In the genomic region with DNA sequence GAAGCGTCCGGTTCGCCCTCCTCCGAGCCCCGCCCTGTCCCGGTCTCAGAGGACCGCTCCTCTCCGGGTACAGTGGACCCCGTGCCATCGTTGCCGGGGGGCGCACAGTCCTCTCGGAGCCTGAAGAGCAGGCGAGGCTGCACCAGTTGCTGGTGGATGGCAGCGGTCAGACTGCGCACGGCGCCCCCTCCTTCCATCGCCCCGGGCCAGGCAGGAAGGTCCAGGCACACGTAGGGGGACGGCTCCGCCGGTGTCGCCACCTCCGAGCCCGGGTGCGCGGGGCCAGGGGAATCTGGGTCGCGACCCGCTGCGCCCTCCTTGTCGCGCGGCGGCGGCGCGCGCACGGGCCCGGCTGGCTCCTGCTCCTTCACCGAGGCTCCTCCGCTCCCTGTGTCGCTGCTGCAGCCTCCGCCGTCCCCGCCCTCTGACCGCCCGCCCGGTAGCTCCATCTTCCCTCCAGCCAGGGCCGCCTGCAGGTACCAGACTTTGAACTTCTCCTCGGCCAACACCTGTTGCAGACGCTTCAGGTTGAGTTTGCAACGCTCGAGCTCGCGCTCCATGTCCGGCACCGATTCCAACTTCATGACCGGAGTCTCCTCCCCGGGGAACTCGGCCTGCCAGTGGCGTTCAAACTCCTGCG, we compare ENCODE assay signal across 8 mouse cellular contexts. TPM values are rescaled to one million over a fixed set of nuclear protein-coding genes. Genes with fewer than 3 reads are reported as not detected.
DNase-seq lines count a peak whose midpoint lies in the region; ATAC-seq lines count a peak whose summit lies in the region.

No protein-coding gene starts in this region.

- H3K4me2 ChIP-seq in heart, embryonic 15.5 days: peak overlapping the region; percentile 100

- peak overlapping the region; percentile 67 for H3K4me3 ChIP-seq in brown adipose tissue, adult 24 weeks (ENCODE audit: insufficient read depth, low read depth, low read length)
- peak overlapping the region; percentile 75 for H3K4me3 ChIP-seq in heart, embryonic 15.5 days
- H3K4me3 ChIP-seq in megakaryocyte, embryonic 14.5 days (replicated peaks): peak overlapping the region; percentile 90

- DNase-seq in right cerebral cortex, postnatal 4 days: peak; percentile 24
- no peak for DNase-seq in right cerebral cortex, postnatal 36 days (ENCODE audit: low spot score in 2 of 2)
- DNase-seq in kidney, postnatal 10 days: peak; percentile 65
- peak; percentile 56 for DNase-seq in testis, postnatal 10 days (ENCODE audit: low spot score)

- no peak overlapping the region for H3K27ac ChIP-seq in brown adipose tissue, adult 24 weeks (replicated peaks; ENCODE audit: low read depth, low read length)
- H3K27ac ChIP-seq in heart, embryonic 15.5 days: no peak overlapping the region

- peak overlapping the region; percentile 64 for H3K9ac ChIP-seq in heart, embryonic 15.5 days

- H3K4me1 ChIP-seq in brown adipose tissue, adult 24 weeks (ENCODE audit: control insufficient read depth, insufficient read depth, insufficient read length, low read length): no peaks in the 10 kb centered on the region
- H3K4me1 ChIP-seq in heart, embryonic 15.5 days (replicated peaks): peaks cover 16% of the 10 kb centered on the region
- H3K4me1 ChIP-seq in megakaryocyte, embryonic 14.5 days: peaks cover 20% of the 10 kb centered on the region

- ATAC-seq in heart, embryonic 15.5 days (replicated peaks; ENCODE audit: insufficient number of reproducible peaks, insufficient read depth, low FRiP score, low read depth): 0 out of 2 replicates have a peak, but pooled peaks have one; percentile 24
- no peak for ATAC-seq in activated CD4-positive, CD25-positive, alpha-beta regulatory T cell, adult 4 months

- no peaks in the 10 kb centered on the region for H3K9me3 ChIP-seq in heart, embryonic 15.5 days (replicated peaks)
- peaks cover 10% of the 10 kb centered on the region for H3K9me3 ChIP-seq in megakaryocyte, embryonic 14.5 days

- H3K27me3 ChIP-seq in heart, embryonic 15.5 days: peaks cover 32% of the 10 kb centered on the region
- H3K27me3 ChIP-seq in megakaryocyte, embryonic 14.5 days (replicated peaks): peaks cover 95% of the 10 kb centered on the region

- no peaks in the 10 kb centered on the region for H3K36me3 ChIP-seq in heart, embryonic 15.5 days
- H3K36me3 ChIP-seq in megakaryocyte, embryonic 14.5 days (replicated peaks; ENCODE audit: low read length): no peaks in the 10 kb centered on the region

- under 1% methylated on average over 65 of the region's 66 CpGs for WGBS in heart, embryonic 15.5 days

RNA-seq across cellular contexts. Expression of a gene that starts 0.6 kb away (rescaled TPM):
- 2.4 and 3.6 TPM in 2 replicates for polyA plus RNA-seq in brown adipose tissue, adult 24 weeks (2012; ENCODE audit: insufficient read depth, insufficient read length, missing spikeins)
- 19.9 and 28.2 TPM in 2 replicates for polyA plus RNA-seq in heart, embryonic 15.5 days (2015; fragmentation: Nextera tagmentation; extraction: Ambion mirVana)
- polyA plus RNA-seq in megakaryocyte, embryonic 14.5 days (2012; ENCODE audit: insufficient read depth, low replicate concordance): 6.3 and 8.5 TPM in 2 replicates
- polyA plus RNA-seq in activated CD4-positive, CD25-positive, alpha-beta regulatory T cell, adult 4 months (2017; shearing (Covaris generic)): 10 to 100 TPM; 14.4 to 14.8 TPM

RNA-seq across cellular contexts. Expression of a gene that starts 49.6 kb away (rescaled TPM):
- polyA plus RNA-seq in brown adipose tissue, adult 24 weeks (2012; ENCODE audit: insufficient read depth, insufficient read length, missing spikeins): not detected in 2 replicates
- polyA plus RNA-seq in heart, embryonic 15.5 days (2015; fragmentation: Nextera tagmentation; extraction: Ambion mirVana): 0.10 and 0.34 TPM in 2 replicates
- polyA plus RNA-seq in megakaryocyte, embryonic 14.5 days (2012; ENCODE audit: insufficient read depth, low replicate concordance): not detected in 2 replicates
- polyA plus RNA-seq in activated CD4-positive, CD25-positive, alpha-beta regulatory T cell, adult 4 months (2017; shearing (Covaris generic)): not detected

RNA-seq across cellular contexts. Expression of a gene that starts 56.9 kb away (rescaled TPM):
- 368 and 373 TPM in 2 replicates for polyA plus RNA-seq in brown adipose tissue, adult 24 weeks (2012; ENCODE audit: insufficient read depth, insufficient read length, missing spikeins)
- 0.24 and 0.33 TPM in 2 replicates for polyA plus RNA-seq in heart, embryonic 15.5 days (2015; fragmentation: Nextera tagmentation; extraction: Ambion mirVana)
- 0.06 TPM in 1 of 2 replicates, not detected in the other for polyA plus RNA-seq in megakaryocyte, embryonic 14.5 days (2012; ENCODE audit: insufficient read depth, low replicate concordance)
- under 1 TPM in 1 of 2 experiments, not detected in 1; 0.56 TPM for polyA plus RNA-seq in activated CD4-positive, CD25-positive, alpha-beta regulatory T cell, adult 4 months (2017; shearing (Covaris generic))

Comparison
In these comparisons a context has a peak if more than half of its experiments do, and no peak if none do; other contexts are left out.
1. DNase-seq: peak in right cerebral cortex, postnatal 4 days (single experiment), kidney, postnatal 10 days (single experiment) and testis, postnatal 10 days (single experiment); none in right cerebral cortex, postnatal 36 days (0 of 2).
2. RNA of a gene that starts 56.9 kb away (polyA plus RNA-seq): 368 to 373 TPM in brown adipose tissue, adult 24 weeks; 0.56 TPM in activated CD4-positive, CD25-positive, alpha-beta regulatory T cell, adult 4 months, 0.24 to 0.33 TPM in heart, embryonic 15.5 days and 0.06 TPM in megakaryocyte, embryonic 14.5 days; every median in the first group is over 100 times any median in the second.
3. Peak in every context shown above with its lines, with median percentiles within 50 percentile points of each other: H3K4me3 ChIP-seq.